Mouse (Mus musculus): ENCODE measurements around the gene Foxf1. TPM values are rescaled to one million over a fixed set of nuclear protein-coding genes. Genes with fewer than 3 reads are reported as not detected.
A peak's percentile ranks its signal among the peaks of the same experiment; 100 is the strongest.

Foxf1 gene
- polyA plus RNA-seq, 1 experiment from 2014 or later, result 2.3 TPM

- no peak overlapping the region for H3K4me2 ChIP-seq (replicated peaks; ENCODE audit: low read depth, low read length)
- H3K9me3 ChIP-seq (ENCODE audit: control insufficient read depth, low read length), result no peaks in the 10 kb centered on the region
- DNase-seq (ENCODE audit: low spot score) (peak; percentile 44), ATAC-seq (ENCODE audit: low FRiP score) (no peak)
- WGBS, result 10% methylated on average over 11 of the region's 11 CpGs
- H3K4me3 ChIP-seq (ENCODE audit: low read depth, low read length), result no peak overlapping the region
- H3K9ac ChIP-seq (ENCODE audit: low read depth, low read length), result no peak overlapping the region
- H3K36me3 ChIP-seq (ENCODE audit: control insufficient read depth, insufficient read depth, low read length), result no peaks in the 10 kb centered on the region
- H3K4me1 ChIP-seq (replicated peaks; ENCODE audit: control insufficient read depth, insufficient read depth, low read length), result no peaks in the 10 kb centered on the region
- H3K27ac ChIP-seq (ENCODE audit: low read depth, low read length), result no peak overlapping the region
- H3K27me3 ChIP-seq (ENCODE audit: control insufficient read depth, insufficient read depth, low read length), result peaks cover 89% of the 10 kb centered on the region
Measured at GRCm38 (mm10) chr8:121072406-121073130, 11.6 kb upstream of the Foxf1 start.

DNA sequence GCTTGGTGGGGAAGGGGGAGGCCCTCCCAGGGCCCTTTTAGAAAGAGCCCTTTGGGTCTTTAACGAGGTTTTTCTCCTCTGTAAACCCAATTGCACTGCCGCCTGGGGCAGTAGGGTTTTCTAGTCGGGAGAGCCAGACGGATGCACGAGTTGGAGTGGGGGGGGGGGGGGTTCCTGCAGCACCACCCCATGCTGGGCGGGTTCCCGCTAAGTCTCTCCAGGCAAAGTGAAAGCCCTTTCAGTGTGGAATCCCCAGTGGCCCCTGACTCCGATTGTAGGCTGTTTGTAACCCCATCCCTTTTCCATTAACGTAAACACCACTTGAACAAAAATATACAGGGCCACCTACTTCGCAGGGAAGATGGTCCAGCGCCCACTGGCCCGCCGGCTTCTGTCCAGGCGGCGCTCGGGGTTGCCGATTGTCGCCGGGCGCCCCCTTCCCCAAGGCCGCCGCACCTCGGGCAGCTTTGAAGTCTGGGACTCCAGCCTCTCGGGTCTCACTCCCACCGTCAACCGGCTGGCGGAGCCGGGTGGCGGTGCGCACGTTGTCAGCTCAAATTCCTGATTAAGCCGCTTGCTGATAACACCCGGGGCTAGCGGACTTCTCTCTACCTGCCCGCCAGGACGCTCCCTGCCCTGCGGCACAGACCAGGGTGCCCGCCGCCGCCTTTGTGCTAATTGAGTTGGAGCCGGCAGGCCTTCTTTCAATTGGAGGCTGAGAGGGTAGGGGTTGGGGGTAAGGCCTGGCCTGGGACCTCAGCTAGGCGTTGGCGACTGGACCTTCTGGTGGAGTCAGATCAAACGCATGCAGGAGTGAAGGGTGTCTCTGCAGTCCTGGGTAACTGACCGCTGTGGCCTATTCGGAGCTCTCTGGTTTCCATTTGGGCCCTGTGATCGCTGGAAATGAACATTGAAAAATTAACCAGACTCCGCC, 10.7 kb upstream of the Foxf1 start:
- no peak overlapping the region for H3K27ac ChIP-seq (ENCODE audit: low read depth, low read length)
- no peaks in the 10 kb centered on the region for H3K9me3 ChIP-seq (ENCODE audit: control insufficient read depth, low read length)
- H3K4me3 ChIP-seq (ENCODE audit: low read depth, low read length), result no peak overlapping the region
- WGBS, result under 1% methylated on average over 48 of the region's 48 CpGs
- H3K9ac ChIP-seq (ENCODE audit: low read depth, low read length), result no peak overlapping the region
- peak; percentile 53 for DNase-seq (ENCODE audit: low spot score)
- H3K4me1 ChIP-seq (replicated peaks; ENCODE audit: control insufficient read depth, insufficient read depth, low read length), result no peaks in the 10 kb centered on the region
- H3K36me3 ChIP-seq (ENCODE audit: control insufficient read depth, insufficient read depth, low read length), result no peaks in the 10 kb centered on the region
- no peak for ATAC-seq (ENCODE audit: low FRiP score)
- no peak overlapping the region for H3K4me2 ChIP-seq (replicated peaks; ENCODE audit: low read depth, low read length)
- peaks cover 94% of the 10 kb centered on the region for H3K27me3 ChIP-seq (ENCODE audit: control insufficient read depth, insufficient read depth, low read length)

DNA sequence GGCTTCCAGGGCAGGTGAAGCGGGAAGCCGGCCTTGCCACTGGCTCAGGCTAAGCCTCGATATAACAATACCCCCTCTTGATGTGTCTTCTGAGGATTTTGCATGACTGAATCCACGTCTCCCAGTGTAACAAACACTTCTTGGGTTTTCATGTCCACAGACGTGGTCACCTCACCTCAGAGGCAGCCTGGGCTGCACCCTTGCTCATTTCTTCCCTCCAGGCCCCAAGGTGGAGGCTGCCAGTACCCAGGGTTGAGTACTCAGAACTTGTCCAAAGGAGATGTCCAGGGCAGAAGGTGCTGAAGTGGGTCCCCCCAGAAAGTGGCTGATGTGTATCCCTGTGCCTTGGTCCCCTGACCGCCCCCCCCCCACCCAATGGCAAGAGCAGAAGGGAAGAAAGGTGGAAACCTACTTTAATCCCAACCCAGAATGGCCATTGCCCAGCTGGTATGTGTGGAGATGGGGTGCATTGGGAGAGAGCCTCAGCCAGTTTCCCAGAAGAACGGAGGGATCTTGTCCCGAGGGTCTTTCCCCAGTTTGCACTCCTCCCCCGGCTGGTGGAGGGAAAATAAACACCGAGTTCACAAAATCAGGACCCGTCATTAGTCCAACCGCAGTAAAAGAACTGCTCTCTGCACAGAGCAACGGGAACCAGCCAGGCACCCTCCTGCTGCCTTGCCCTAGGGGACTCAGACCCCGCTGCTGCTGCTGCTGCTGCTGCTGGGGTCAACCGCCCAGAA, 9.9 kb upstream of the Foxf1 start:
- H3K27me3 ChIP-seq (ENCODE audit: control insufficient read depth, insufficient read depth, low read length), result peaks cover 97% of the 10 kb centered on the region
- no peaks in the 10 kb centered on the region for H3K36me3 ChIP-seq (ENCODE audit: control insufficient read depth, insufficient read depth, low read length)
- 1% methylated on average over 15 of the region's 15 CpGs for WGBS
- H3K4me2 ChIP-seq (replicated peaks; ENCODE audit: low read depth, low read length), result no peak overlapping the region
- no peak overlapping the region for H3K27ac ChIP-seq (ENCODE audit: low read depth, low read length)
- no peak for ATAC-seq (ENCODE audit: low FRiP score)
- no peaks in the 10 kb centered on the region for H3K9me3 ChIP-seq (ENCODE audit: control insufficient read depth, low read length)
- peak; percentile 55 for DNase-seq (ENCODE audit: low spot score)
- no peak overlapping the region for H3K4me3 ChIP-seq (ENCODE audit: low read depth, low read length)
- no peaks in the 10 kb centered on the region for H3K4me1 ChIP-seq (replicated peaks; ENCODE audit: control insufficient read depth, insufficient read depth, low read length)
- no peak overlapping the region for H3K9ac ChIP-seq (ENCODE audit: low read depth, low read length)

DNA sequence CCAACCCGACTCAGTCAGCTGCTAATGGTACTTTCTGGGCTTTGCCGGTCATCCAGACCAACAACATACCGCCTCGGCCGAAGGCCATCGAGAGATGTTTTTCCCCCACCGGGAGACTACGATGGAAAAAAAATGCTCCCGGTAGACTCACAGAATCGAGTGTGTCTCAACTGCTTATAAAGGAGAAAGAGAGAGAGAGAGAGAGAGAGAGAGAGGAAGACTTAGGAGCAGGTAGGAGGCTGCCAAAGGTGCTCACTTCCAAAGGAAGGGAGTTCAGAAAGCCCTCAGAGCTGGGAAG, 9.4 kb upstream of the Foxf1 start:
- Histone ChIP-seq H3K27ac (ENCODE audit: low read depth, low read length) (no peak overlapping the region), H3K9me3 (ENCODE audit: control insufficient read depth, low read length) (no peaks in the 10 kb centered on the region), H3K4me1 (replicated peaks; ENCODE audit: control insufficient read depth, insufficient read depth, low read length) (no peaks in the 10 kb centered on the region), H3K27me3 (ENCODE audit: control insufficient read depth, insufficient read depth, low read length) (peaks cover 97% of the 10 kb centered on the region), H3K4me2 (replicated peaks; ENCODE audit: low read depth, low read length) (no peak overlapping the region), H3K9ac (ENCODE audit: low read depth, low read length) (no peak overlapping the region), H3K36me3 (ENCODE audit: control insufficient read depth, insufficient read depth, low read length) (no peaks in the 10 kb centered on the region), H3K4me3 (ENCODE audit: low read depth, low read length) (no peak overlapping the region)
- ATAC-seq (ENCODE audit: low FRiP score) (no peak), DNase-seq (ENCODE audit: low spot score) (no peak)
- WGBS, result under 1% methylated on average over 10 of the region's 10 CpGs

DNA sequence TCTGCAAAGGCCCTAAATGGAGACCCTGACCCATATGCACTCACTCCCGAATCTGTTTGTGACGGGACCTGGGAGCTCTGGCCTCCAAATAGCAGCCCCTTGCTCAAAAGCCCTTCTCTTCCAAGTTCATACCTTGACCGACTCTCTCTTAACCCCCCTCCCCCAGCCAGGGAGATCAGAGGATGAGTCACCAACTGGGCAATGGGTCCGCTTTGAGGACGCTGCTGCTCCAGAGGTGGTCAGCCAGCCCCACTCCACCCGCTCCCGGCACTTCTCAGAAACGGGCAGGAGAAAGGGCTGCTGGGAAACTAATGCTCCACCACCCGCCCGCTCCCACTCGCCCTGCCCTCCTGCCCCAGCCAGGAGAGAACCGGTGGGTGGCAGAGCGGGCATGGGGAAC, 8.2 kb upstream of the Foxf1 start:
- Histone ChIP-seq H3K4me2 (replicated peaks; ENCODE audit: low read depth, low read length) (no peak overlapping the region), H3K27ac (ENCODE audit: low read depth, low read length) (no peak overlapping the region), H3K4me3 (ENCODE audit: low read depth, low read length) (no peak overlapping the region), H3K9ac (ENCODE audit: low read depth, low read length) (no peak overlapping the region), H3K4me1 (replicated peaks; ENCODE audit: control insufficient read depth, insufficient read depth, low read length) (no peaks in the 10 kb centered on the region), H3K27me3 (ENCODE audit: control insufficient read depth, insufficient read depth, low read length) (peaks cover 97% of the 10 kb centered on the region), H3K9me3 (ENCODE audit: control insufficient read depth, low read length) (no peaks in the 10 kb centered on the region), H3K36me3 (ENCODE audit: control insufficient read depth, insufficient read depth, low read length) (no peaks in the 10 kb centered on the region)
- peak; percentile 47 for DNase-seq (ENCODE audit: low spot score)
- no peak for ATAC-seq (ENCODE audit: low FRiP score)
- 1% methylated on average over 13 of the region's 13 CpGs for WGBS

DNA sequence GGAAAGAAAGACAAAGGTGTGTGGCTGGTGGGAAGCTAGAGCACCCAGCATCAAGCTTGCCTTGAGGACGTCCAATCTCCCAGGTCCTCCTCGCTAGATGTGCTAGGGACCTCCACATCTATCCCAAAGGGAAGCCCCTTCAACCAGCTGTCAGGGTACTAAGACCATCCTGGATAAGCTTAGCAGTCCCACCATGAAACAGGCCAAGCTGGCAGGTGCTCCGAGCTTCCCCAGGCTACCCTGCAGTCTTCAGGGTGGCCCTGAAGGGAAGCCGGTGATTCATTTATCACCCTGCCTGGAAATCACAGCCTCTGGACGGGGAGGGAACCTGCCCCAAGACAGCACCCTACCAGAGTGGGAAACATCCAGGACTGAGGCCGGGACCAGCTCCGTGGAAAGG, 7.6 kb upstream of the Foxf1 start:
- no peaks in the 10 kb centered on the region for H3K36me3 ChIP-seq (ENCODE audit: control insufficient read depth, insufficient read depth, low read length)
- H3K4me3 ChIP-seq (ENCODE audit: low read depth, low read length), result no peak overlapping the region
- peak; percentile 33 for DNase-seq (ENCODE audit: low spot score)
- no peak overlapping the region for H3K27ac ChIP-seq (ENCODE audit: low read depth, low read length)
- no peaks in the 10 kb centered on the region for H3K4me1 ChIP-seq (replicated peaks; ENCODE audit: control insufficient read depth, insufficient read depth, low read length)
- no peak overlapping the region for H3K4me2 ChIP-seq (replicated peaks; ENCODE audit: low read depth, low read length)
- H3K9ac ChIP-seq (ENCODE audit: low read depth, low read length), result no peak overlapping the region
- 5% methylated on average over 7 of the region's 7 CpGs for WGBS
- no peak for ATAC-seq (ENCODE audit: low FRiP score)
- peaks cover 97% of the 10 kb centered on the region for H3K27me3 ChIP-seq (ENCODE audit: control insufficient read depth, insufficient read depth, low read length)
- no peaks in the 10 kb centered on the region for H3K9me3 ChIP-seq (ENCODE audit: control insufficient read depth, low read length)

- ATAC-seq (ENCODE audit: low FRiP score) (no peak), DNase-seq (ENCODE audit: low spot score) (peak; percentile 44)
- Histone ChIP-seq H3K27me3 (ENCODE audit: control insufficient read depth, insufficient read depth, low read length) (peaks cover 99% of the 10 kb centered on the region), H3K9ac (ENCODE audit: low read depth, low read length) (no peak overlapping the region), H3K4me2 (replicated peaks; ENCODE audit: low read depth, low read length) (no peak overlapping the region), H3K27ac (ENCODE audit: low read depth, low read length) (no peak overlapping the region), H3K9me3 (ENCODE audit: control insufficient read depth, low read length) (no peaks in the 10 kb centered on the region), H3K36me3 (ENCODE audit: control insufficient read depth, insufficient read depth, low read length) (no peaks in the 10 kb centered on the region), H3K4me3 (ENCODE audit: low read depth, low read length) (no peak overlapping the region), H3K4me1 (replicated peaks; ENCODE audit: control insufficient read depth, insufficient read depth, low read length) (peaks cover 8% of the 10 kb centered on the region; the same call in 1 of the 2 replicates)
- WGBS, result 4% methylated on average over 14 of the region's 14 CpGs
Measured at GRCm38 (mm10) chr8:121078721-121079120, 5.5 kb upstream of the Foxf1 start.

DNA sequence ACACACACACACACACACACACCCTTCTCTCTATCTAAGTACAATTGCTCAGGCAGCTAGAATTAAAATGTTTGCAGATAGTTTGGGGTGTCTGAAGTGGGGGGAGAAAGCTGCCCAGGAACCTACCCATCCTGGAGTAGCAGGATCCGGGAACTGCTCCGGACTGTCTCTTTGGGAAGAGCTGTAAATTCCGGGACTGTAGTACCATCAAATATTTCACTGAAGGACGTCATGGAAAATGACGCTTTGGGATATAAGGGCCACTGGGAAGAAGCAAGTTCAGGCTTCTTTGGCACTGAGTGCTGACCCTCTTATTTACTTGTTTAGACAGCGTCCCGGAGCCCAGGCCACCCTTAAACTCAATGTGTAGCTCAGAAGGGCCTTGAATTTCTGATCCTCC, 5.0 kb upstream of the Foxf1 start:
- H3K9ac ChIP-seq (ENCODE audit: low read depth, low read length), result no peak overlapping the region
- H3K27ac ChIP-seq (ENCODE audit: low read depth, low read length), result no peak overlapping the region
- 1% methylated on average over 7 of the region's 7 CpGs for WGBS
- no peak overlapping the region for H3K4me3 ChIP-seq (ENCODE audit: low read depth, low read length)
- peaks cover 9% of the 10 kb centered on the region for H3K4me1 ChIP-seq (replicated peaks; ENCODE audit: control insufficient read depth, insufficient read depth, low read length)
- no peaks in the 10 kb centered on the region for H3K36me3 ChIP-seq (ENCODE audit: control insufficient read depth, insufficient read depth, low read length)
- no peak overlapping the region for H3K4me2 ChIP-seq (replicated peaks; ENCODE audit: low read depth, low read length)
- ATAC-seq (ENCODE audit: low FRiP score), result no peak
- no peaks in the 10 kb centered on the region for H3K9me3 ChIP-seq (ENCODE audit: control insufficient read depth, low read length)
- peaks cover 99% of the 10 kb centered on the region for H3K27me3 ChIP-seq (ENCODE audit: control insufficient read depth, insufficient read depth, low read length)
- peak; percentile 52 for DNase-seq (ENCODE audit: low spot score)

Measured in hindbrain, embryonic 11.5 days (tissue).